Mouse (Mus musculus): ENCODE measurements around the gene Ptrh1. TPM values are rescaled to one million over a fixed set of nuclear protein-coding genes. Genes with fewer than 3 reads are reported as not detected.

Gene Ptrh1
- polyA plus RNA-seq, 1 experiment from 2014 or later = 4.9 TPM

GRCm38 (mm10) chr2:32734933-32735332 is 40.7 kb upstream of the Ptrh1 start:
- Histone ChIP-seq H3K4me3 (ENCODE audit: low read depth, low read length) (no peak overlapping the region), H3K27me3 (replicated peaks; ENCODE audit: control insufficient read depth, insufficient read depth, low read length) (no peaks in the 10 kb centered on the region), H3K27ac (ENCODE audit: low read depth, low read length) (peak overlapping the region; percentile 25; the same call in 1 of the 2 replicates), H3K36me3 (ENCODE audit: control insufficient read depth, insufficient read depth, low read length) (no peaks in the 10 kb centered on the region), H3K4me2 (no peak overlapping the region), H3K9ac (ENCODE audit: low read depth, low read length) (no peak overlapping the region), H3K4me1 (replicated peaks; ENCODE audit: control insufficient read depth, insufficient read depth, low read length) (peaks cover 12% of the 10 kb centered on the region; the same call in 1 of the 2 replicates), H3K9me3 (ENCODE audit: control insufficient read depth, low read length) (no peaks in the 10 kb centered on the region)
- 44% methylated on average over 4 of the region's 4 CpGs for WGBS
- DNase-seq (ENCODE audit: low spot score) (no peak), ATAC-seq (replicated peaks; ENCODE audit: low FRiP score) (no peak)

DNA sequence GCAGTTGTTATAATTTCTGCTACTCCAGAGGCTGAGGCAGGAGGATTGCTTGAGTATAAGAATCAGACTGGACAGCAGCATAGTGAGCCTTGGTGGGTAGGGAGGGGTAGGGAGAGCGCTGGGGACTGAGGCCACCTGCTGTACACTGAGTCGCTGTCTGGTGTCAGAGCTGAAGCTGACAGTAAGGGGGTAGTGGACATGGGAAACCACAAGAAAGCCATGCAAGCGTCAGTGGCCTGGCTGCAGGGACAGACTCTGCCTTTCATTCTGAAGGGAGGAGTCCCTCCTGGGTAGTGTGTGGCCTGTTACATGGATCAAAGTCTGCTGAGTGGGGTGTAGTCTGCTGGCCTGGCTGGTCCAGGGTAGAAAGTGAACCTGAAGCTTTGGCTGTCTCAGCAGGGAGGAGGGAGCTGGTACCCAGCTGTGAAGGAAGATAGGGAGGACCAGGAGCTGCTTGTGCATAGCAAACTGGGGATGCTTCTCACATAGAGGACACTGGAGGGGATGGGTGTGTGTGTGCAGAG is 39.2 kb upstream of the Ptrh1 start:
- ATAC-seq (replicated peaks; ENCODE audit: low FRiP score) = no peak
- no peaks in the 10 kb centered on the region for H3K36me3 ChIP-seq (ENCODE audit: control insufficient read depth, insufficient read depth, low read length)
- peaks cover 3% of the 10 kb centered on the region for H3K27me3 ChIP-seq (replicated peaks; ENCODE audit: control insufficient read depth, insufficient read depth, low read length)
- 40% methylated on average over 3 of the region's 3 CpGs for WGBS
- no peak overlapping the region for H3K4me2 ChIP-seq
- no peak overlapping the region for H3K27ac ChIP-seq (ENCODE audit: low read depth, low read length)
- DNase-seq (ENCODE audit: low spot score) = no peak
- no peak overlapping the region for H3K4me3 ChIP-seq (ENCODE audit: low read depth, low read length)
- peaks cover 12% of the 10 kb centered on the region for H3K4me1 ChIP-seq (replicated peaks; ENCODE audit: control insufficient read depth, insufficient read depth, low read length)
- H3K9me3 ChIP-seq (ENCODE audit: control insufficient read depth, low read length) = no peaks in the 10 kb centered on the region
- no peak overlapping the region for H3K9ac ChIP-seq (ENCODE audit: low read depth, low read length)

- Histone ChIP-seq H3K36me3 (ENCODE audit: control insufficient read depth, insufficient read depth, low read length) (no peaks in the 10 kb centered on the region), H3K9ac (ENCODE audit: low read depth, low read length) (no peak overlapping the region), H3K27ac (ENCODE audit: low read depth, low read length) (no peak overlapping the region), H3K27me3 (replicated peaks; ENCODE audit: control insufficient read depth, insufficient read depth, low read length) (peaks cover 8% of the 10 kb centered on the region), H3K4me3 (ENCODE audit: low read depth, low read length) (no peak overlapping the region), H3K4me2 (no peak overlapping the region), H3K4me1 (replicated peaks; ENCODE audit: control insufficient read depth, insufficient read depth, low read length) (peaks cover 15% of the 10 kb centered on the region), H3K9me3 (ENCODE audit: control insufficient read depth, low read length) (no peaks in the 10 kb centered on the region)
- no peak for DNase-seq (ENCODE audit: low spot score)
- 50% methylated on average over 6 of the region's 6 CpGs for WGBS
- ATAC-seq (replicated peaks; ENCODE audit: low FRiP score) = no peak
Measured at GRCm38 (mm10) chr2:32737008-32737407, 38.6 kb upstream of the Ptrh1 start.

DNA sequence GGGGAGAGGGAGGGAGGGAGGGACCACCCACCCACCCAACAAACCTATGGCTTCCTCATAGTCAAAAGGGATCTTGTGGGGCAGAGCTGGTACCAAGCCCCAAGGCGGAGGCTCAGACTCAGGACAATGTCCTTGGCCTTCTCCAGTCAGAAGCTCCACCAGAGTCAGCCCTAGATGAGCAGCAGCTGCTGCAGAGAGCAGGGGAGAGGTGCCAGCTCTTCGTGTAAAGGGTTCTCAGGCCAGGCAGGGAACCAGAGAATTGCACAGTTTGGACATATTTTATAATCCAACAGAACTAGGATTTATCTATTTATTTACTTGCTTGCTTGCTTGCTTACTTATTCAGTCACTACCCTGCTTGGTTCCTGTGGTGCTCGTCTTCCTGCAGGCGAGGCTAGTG is 36.3 kb upstream of the Ptrh1 start:
- no peak overlapping the region for H3K27ac ChIP-seq (ENCODE audit: low read depth, low read length)
- ATAC-seq (replicated peaks; ENCODE audit: low FRiP score) (no peak), DNase-seq (ENCODE audit: low spot score) (no peak)
- H3K4me3 ChIP-seq (ENCODE audit: low read depth, low read length) = no peak overlapping the region
- no peak overlapping the region for H3K4me2 ChIP-seq
- H3K27me3 ChIP-seq (replicated peaks; ENCODE audit: control insufficient read depth, insufficient read depth, low read length) = peaks cover 22% of the 10 kb centered on the region
- WGBS = 62% methylated on average over 4 of the region's 4 CpGs
- H3K4me1 ChIP-seq (replicated peaks; ENCODE audit: control insufficient read depth, insufficient read depth, low read length) = peaks cover 11% of the 10 kb centered on the region
- H3K36me3 ChIP-seq (ENCODE audit: control insufficient read depth, insufficient read depth, low read length) = 0 out of 2 replicates have a peak, but pooled peaks cover 3% of the 10 kb centered on the region
- H3K9me3 ChIP-seq (ENCODE audit: control insufficient read depth, low read length) = no peaks in the 10 kb centered on the region
- no peak overlapping the region for H3K9ac ChIP-seq (ENCODE audit: low read depth, low read length)

GRCm38 (mm10) chr2:32740916-32741272 is 34.7 kb upstream of the Ptrh1 start, which contains the start of gene 6330409D20Rik:
Gene 6330409D20Rik (minus strand): TSS chr2:32741016.
- 20% methylated on average over 11 of the region's 11 CpGs for WGBS
- Histone ChIP-seq H3K27ac (ENCODE audit: low read depth, low read length) (no peak within 1 kb of the TSS), H3K4me3 (ENCODE audit: low read depth, low read length) (peak within 1 kb of the TSS; percentile 41), H3K9ac (ENCODE audit: low read depth, low read length) (peak within 1 kb of the TSS; percentile 17; the same call in 1 of the 2 replicates), H3K36me3 (ENCODE audit: control insufficient read depth, insufficient read depth, low read length) (0 out of 2 replicates have a peak, but pooled peaks cover 3% of the 10 kb centered on the region), H3K4me1 (replicated peaks; ENCODE audit: control insufficient read depth, insufficient read depth, low read length) (peaks cover 8% of the 10 kb centered on the region), H3K27me3 (replicated peaks; ENCODE audit: control insufficient read depth, insufficient read depth, low read length) (peaks cover 22% of the 10 kb centered on the region), H3K4me2 (peak within 1 kb of the TSS; percentile 80), H3K9me3 (ENCODE audit: control insufficient read depth, low read length) (no peaks in the 10 kb centered on the region)
- ATAC-seq (replicated peaks; ENCODE audit: low FRiP score) (no peak), DNase-seq (ENCODE audit: low spot score) (no peak)

GRCm38 (mm10) chr2:32741273-32742172 is 34.1 kb upstream of the Ptrh1 start:
- ATAC-seq (replicated peaks; ENCODE audit: low FRiP score) (no peak), DNase-seq (ENCODE audit: low spot score) (peak; percentile 53)
- Histone ChIP-seq H3K27me3 (replicated peaks; ENCODE audit: control insufficient read depth, insufficient read depth, low read length) (peaks cover 22% of the 10 kb centered on the region), H3K9ac (ENCODE audit: low read depth, low read length) (peak overlapping the region; percentile 17; the same call in 1 of the 2 replicates), H3K9me3 (ENCODE audit: control insufficient read depth, low read length) (no peaks in the 10 kb centered on the region), H3K27ac (ENCODE audit: low read depth, low read length) (no peak overlapping the region), H3K4me2 (peak overlapping the region; percentile 80), H3K4me1 (replicated peaks; ENCODE audit: control insufficient read depth, insufficient read depth, low read length) (peaks cover 8% of the 10 kb centered on the region), H3K4me3 (ENCODE audit: low read depth, low read length) (peak overlapping the region; percentile 41), H3K36me3 (ENCODE audit: control insufficient read depth, insufficient read depth, low read length) (0 out of 2 replicates have a peak, but pooled peaks cover 6% of the 10 kb centered on the region)
- 20% methylated on average over 54 of the region's 58 CpGs for WGBS

DNA sequence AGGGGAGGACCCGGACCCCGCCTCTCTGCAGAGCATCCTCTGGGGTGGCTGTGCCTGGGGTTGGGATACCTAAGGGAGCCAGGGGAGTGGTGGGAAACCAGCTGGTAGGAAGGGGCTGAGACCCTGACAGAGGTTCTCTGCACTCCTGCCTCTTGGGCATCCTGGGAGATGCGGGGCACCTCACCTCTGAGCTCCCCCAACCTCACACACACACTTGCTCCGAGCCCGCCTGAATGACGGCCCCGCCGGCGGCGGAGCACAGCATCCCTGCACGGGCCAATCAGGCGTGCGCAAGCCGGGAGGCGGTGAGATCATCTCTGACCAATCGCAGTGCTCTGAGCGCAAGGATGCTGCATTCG is 33.4 kb upstream of the Ptrh1 start:
- Histone ChIP-seq H3K27ac (ENCODE audit: low read depth, low read length) (no peak overlapping the region), H3K36me3 (ENCODE audit: control insufficient read depth, insufficient read depth, low read length) (0 out of 2 replicates have a peak, but pooled peaks cover 6% of the 10 kb centered on the region), H3K4me1 (replicated peaks; ENCODE audit: control insufficient read depth, insufficient read depth, low read length) (peaks cover 8% of the 10 kb centered on the region), H3K4me2 (peak overlapping the region; percentile 80), H3K9me3 (ENCODE audit: control insufficient read depth, low read length) (no peaks in the 10 kb centered on the region), H3K9ac (ENCODE audit: low read depth, low read length) (no peak overlapping the region), H3K27me3 (replicated peaks; ENCODE audit: control insufficient read depth, insufficient read depth, low read length) (peaks cover 22% of the 10 kb centered on the region), H3K4me3 (ENCODE audit: low read depth, low read length) (no peak overlapping the region)
- WGBS = 45% methylated on average over 18 of the region's 18 CpGs
- ATAC-seq (replicated peaks; ENCODE audit: low FRiP score) = no peak
- no peak for DNase-seq (ENCODE audit: low spot score)

GRCm38 (mm10) chr2:32744272-32744982 is 31.2 kb upstream of the Ptrh1 start:
- H3K36me3 ChIP-seq (ENCODE audit: control insufficient read depth, insufficient read depth, low read length) = peaks cover 6% of the 10 kb centered on the region; the same call in 1 of the 2 replicates
- H3K9me3 ChIP-seq (ENCODE audit: control insufficient read depth, low read length) = no peaks in the 10 kb centered on the region
- H3K9ac ChIP-seq (ENCODE audit: low read depth, low read length) = no peak overlapping the region
- H3K27ac ChIP-seq (ENCODE audit: low read depth, low read length) = no peak overlapping the region
- no peak overlapping the region for H3K4me3 ChIP-seq (ENCODE audit: low read depth, low read length)
- peaks cover 22% of the 10 kb centered on the region for H3K27me3 ChIP-seq (replicated peaks; ENCODE audit: control insufficient read depth, insufficient read depth, low read length)
- H3K4me1 ChIP-seq (replicated peaks; ENCODE audit: control insufficient read depth, insufficient read depth, low read length) = peaks cover 8% of the 10 kb centered on the region
- no peak overlapping the region for H3K4me2 ChIP-seq
- DNase-seq (ENCODE audit: low spot score) = no peak
- ATAC-seq (replicated peaks; ENCODE audit: low FRiP score) = no peak
- 74% methylated on average over 15 of the region's 15 CpGs for WGBS

Measured in liver, embryonic 11.5 days (tissue).